Mouse (Mus musculus): ENCODE results near the gene Twist2. TPM values are rescaled to one million over a fixed set of nuclear protein-coding genes. Genes with fewer than 3 reads are reported as not detected.

Twist2 gene
- total and polyA plus RNA-seq, 3 experiments = not detected

- Histone ChIP-seq H3K27me3 (ENCODE audit: control insufficient read depth in 1 of 2, insufficient read depth in 2 of 2, low read length in 2 of 2) (no peaks in the 10 kb centered on the region; a peak in 1 of 4 replicates), H3K79me2 (ENCODE audit: control insufficient read depth, insufficient read depth, low read length, poor library complexity) (no peaks in the 10 kb centered on the region), H3K4me1 (ENCODE audit: control insufficient read depth in 1 of 2, insufficient read depth in 2 of 2, low read length in 2 of 2) (no peaks in the 10 kb centered on the region), H3K9me3 (replicated peaks; ENCODE audit: insufficient read depth, low read length) (no peaks in the 10 kb centered on the region), H3K4me3 (ENCODE audit: control insufficient read depth in 1 of 2, insufficient read depth in 1 of 2, low read depth in 2 of 2, low read length in 2 of 2) (no peak overlapping the region), H3K36me3 (ENCODE audit: control insufficient read depth in 1 of 2, insufficient read depth in 2 of 2, low read length in 2 of 2) (no peaks in the 10 kb centered on the region), H3K27ac (ENCODE audit: control insufficient read depth, low read depth, low read length) (no peak overlapping the region), H3K9ac (ENCODE audit: control insufficient read depth, low read depth, low read length, poor library complexity, severe bottlenecking) (no peak overlapping the region)
- TF ChIP-seq MEF2A (IDR thresholded peaks at IDR 0.05; ENCODE audit: extremely low read depth, insufficient replicate concordance, low read depth, low read length, poor library complexity, severe bottlenecking) (no peak), MYB (IDR thresholded peaks at IDR 0.05; ENCODE audit: low read depth, low read length) (no peak), RCOR1 (IDR thresholded peaks at IDR 0.05; ENCODE audit: low read depth, low read length) (no peak), E2F4 (IDR thresholded peaks at IDR 0.05; ENCODE audit: borderline replicate concordance, low read depth, low read length) (no peak), TBP (IDR thresholded peaks at IDR 0.05; ENCODE audit: low read depth, low read length) (no peak), MAFK (IDR thresholded peaks at IDR 0.05; ENCODE audit: borderline replicate concordance, low read depth, low read length) (no peak), TCF12 (IDR thresholded peaks at IDR 0.05; ENCODE audit: low read depth, low read length) (no peak), CHD1 (IDR thresholded peaks at IDR 0.05; ENCODE audit: low read depth, low read length) (no peak), MAZ (IDR thresholded peaks at IDR 0.05; ENCODE audit: low read depth, low read length) (no peak)
- no peak for DNase-seq (ENCODE audit: low read depth, low spot score)
Observed at GRCm38 (mm10) chr1:91825261-91825660, 24.0 kb downstream of the Twist2 start.

- no peak overlapping the region for H3K9ac ChIP-seq (ENCODE audit: control insufficient read depth, low read depth, low read length, poor library complexity, severe bottlenecking)
- TF ChIP-seq SIN3A (IDR thresholded peaks at IDR 0.05; ENCODE audit: low read length) = no peak
- no peak for TF ChIP-seq MYB (IDR thresholded peaks at IDR 0.05; ENCODE audit: low read depth, low read length)
- no peak for TF ChIP-seq BHLHE40 (IDR thresholded peaks at IDR 0.05; ENCODE audit: borderline replicate concordance, low read depth, low read length)
- TF ChIP-seq RCOR1 (IDR thresholded peaks at IDR 0.05; ENCODE audit: low read depth, low read length) = no peak
- no peak for TF ChIP-seq UBTF (IDR thresholded peaks at IDR 0.05; ENCODE audit: borderline replicate concordance, insufficient read depth, low read depth, low read length)
- no peak for TF ChIP-seq EP300 (IDR thresholded peaks at IDR 0.05; ENCODE audit: low read depth in 1 of 2, low read length in 2 of 2)
- no peak for TF ChIP-seq POLR2AphosphoS2 (IDR thresholded peaks at IDR 0.05; ENCODE audit: low read length)
- TF ChIP-seq MXI1 (IDR thresholded peaks at IDR 0.05; ENCODE audit: low read depth, low read length) = no peak
- no peak for TF ChIP-seq MAFK (IDR thresholded peaks at IDR 0.05; ENCODE audit: borderline replicate concordance, low read depth, low read length)
- no peak for TF ChIP-seq CHD1 (IDR thresholded peaks at IDR 0.05; ENCODE audit: low read depth, low read length)
- no peak for TF ChIP-seq CTCF (IDR thresholded peaks at IDR 0.05 in 2 of 3, conservative IDR thresholded peaks at IDR 0.05 in 1 of 3; ENCODE audit: control insufficient read depth in 1 of 3, insufficient read depth in 1 of 3, low read depth in 2 of 3, low read length in 3 of 3, poor library complexity in 1 of 3, severe bottlenecking in 1 of 3)
- TF ChIP-seq MYC (IDR thresholded peaks at IDR 0.05; ENCODE audit: low read depth, low read length) = no peak
- TF ChIP-seq ZMIZ1 (IDR thresholded peaks at IDR 0.05; ENCODE audit: low read depth, low read length) = no peak
- no peak for TF ChIP-seq TBP (IDR thresholded peaks at IDR 0.05; ENCODE audit: low read depth, low read length)
- no peaks in the 10 kb centered on the region; a peak in 1 of 4 replicates for H3K27me3 ChIP-seq (ENCODE audit: control insufficient read depth in 1 of 2, insufficient read depth in 2 of 2, low read length in 2 of 2)
- no peaks in the 10 kb centered on the region for H3K36me3 ChIP-seq (ENCODE audit: control insufficient read depth in 1 of 2, insufficient read depth in 2 of 2, low read length in 2 of 2)
- H3K9me3 ChIP-seq (replicated peaks; ENCODE audit: insufficient read depth, low read length) = no peaks in the 10 kb centered on the region
- no peak for DNase-seq (ENCODE audit: low read depth, low spot score)
- H3K4me3 ChIP-seq (ENCODE audit: control insufficient read depth in 1 of 2, insufficient read depth in 1 of 2, low read depth in 2 of 2, low read length in 2 of 2) = no peak overlapping the region
- no peaks in the 10 kb centered on the region for H3K4me1 ChIP-seq (ENCODE audit: control insufficient read depth in 1 of 2, insufficient read depth in 2 of 2, low read length in 2 of 2)
- no peak overlapping the region for H3K27ac ChIP-seq (ENCODE audit: control insufficient read depth, low read depth, low read length)
- H3K79me2 ChIP-seq (ENCODE audit: control insufficient read depth, insufficient read depth, low read length, poor library complexity) = no peaks in the 10 kb centered on the region
Observed at GRCm38 (mm10) chr1:91831978-91832377, 30.7 kb downstream of the Twist2 start.
